Mouse (Mus musculus): ENCODE measurements around the gene Akap6.

DNA sequence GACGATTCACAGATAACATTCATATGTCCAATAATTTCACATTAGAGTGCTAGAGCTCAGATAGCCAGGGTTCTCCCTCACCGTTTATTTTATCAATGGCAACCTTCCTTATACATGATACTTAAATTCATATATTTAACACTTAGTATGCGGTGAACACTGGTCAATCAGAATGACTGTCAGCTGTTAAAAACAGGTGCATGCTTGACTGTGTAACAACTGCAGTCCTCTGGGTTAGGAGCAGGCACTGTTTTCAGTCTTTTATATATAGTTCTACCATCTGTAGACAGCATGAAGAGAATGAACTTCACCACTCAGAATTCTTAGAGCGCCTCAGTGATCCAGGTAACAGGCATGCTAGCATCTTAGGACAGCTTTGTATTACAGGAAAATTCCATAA, 158.1 kb downstream of the Akap6 start:
- TF ChIP-seq SMC3 (IDR thresholded peaks at IDR 0.05; ENCODE audit: low read depth, low read length): no peak
- TF ChIP-seq USF2 (conservative IDR thresholded peaks at IDR 0.05; ENCODE audit: low read depth, low read length): no peak
- no peak for TF ChIP-seq ZNF384 (IDR thresholded peaks at IDR 0.05; ENCODE audit: low read depth, low read length)
- no peak for TF ChIP-seq ETS1 (conservative IDR thresholded peaks at IDR 0.05; ENCODE audit: low read depth, low read length)
- no peak for TF ChIP-seq MAFK (IDR thresholded peaks at IDR 0.05; ENCODE audit: insufficient replicate concordance, low read length)
- no peak for TF ChIP-seq USF1 (IDR thresholded peaks at IDR 0.05; ENCODE audit: low read depth, low read length)
- TF ChIP-seq ZC3H11A (IDR thresholded peaks at IDR 0.05; ENCODE audit: low read depth, low read length): no peak
- TF ChIP-seq E2F4 (IDR thresholded peaks at IDR 0.05; ENCODE audit: insufficient replicate concordance, low read depth, low read length): no peak
- TF ChIP-seq CTCF (conservative IDR thresholded peaks at IDR 0.05 in 1 of 2, IDR thresholded peaks at IDR 0.05 in 1 of 2; ENCODE audit: low read depth in 2 of 2, low read length in 2 of 2): no peak
- no peak for TF ChIP-seq POLR2A (IDR thresholded peaks at IDR 0.05; ENCODE audit: low read depth, low read length)
- no peak for TF ChIP-seq UBTF (IDR thresholded peaks at IDR 0.05; ENCODE audit: low read depth, low read length)
